Comparison of ENCODE assay signal across 7 mouse cellular contexts in the genomic region with DNA sequence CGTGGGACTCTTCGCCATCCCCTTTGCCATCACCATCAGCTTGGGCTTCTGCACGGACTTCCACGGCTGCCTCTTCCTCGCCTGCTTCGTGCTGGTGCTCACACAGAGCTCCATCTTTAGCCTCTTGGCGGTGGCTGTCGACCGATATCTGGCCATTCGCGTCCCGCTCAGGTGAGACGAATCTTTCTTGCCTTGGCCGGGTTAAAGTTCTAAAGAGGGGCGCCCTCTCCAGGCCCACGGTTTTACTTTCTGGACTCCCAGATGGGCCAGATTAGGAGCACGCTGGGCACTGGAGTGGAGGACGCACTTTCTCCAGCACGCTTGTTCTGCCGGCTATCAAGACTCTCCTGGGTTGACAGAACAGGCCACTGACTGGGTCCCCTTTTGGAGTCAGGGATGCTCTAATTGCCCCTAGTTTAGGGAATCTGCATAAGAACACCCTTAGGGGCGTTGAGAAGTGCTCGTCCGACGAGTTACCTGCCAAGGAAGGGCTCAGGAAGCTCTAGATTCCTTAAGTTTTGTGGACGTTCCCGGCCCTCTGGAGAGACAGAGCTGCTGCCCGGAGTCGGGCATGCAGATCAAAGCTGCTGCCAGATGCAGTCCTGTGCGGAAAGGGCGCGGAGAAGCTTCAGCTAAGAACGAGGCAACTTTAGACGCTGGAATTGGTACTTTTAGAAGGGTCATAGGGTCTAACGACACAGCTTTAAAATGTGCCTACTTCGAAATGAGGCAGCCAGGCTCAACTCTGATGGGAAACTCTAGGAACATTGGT. TPM values are rescaled to one million over a fixed set of nuclear protein-coding genes. Genes with fewer than 3 reads are reported as not detected.
DNase-seq lines count a peak whose midpoint lies in the region; ATAC-seq and TF ChIP-seq lines count a peak whose summit lies in the region.

No protein-coding gene starts in this region.

- peak; percentile 51 for TF ChIP-seq RAD21 in CH12.LX (IDR thresholded peaks at IDR 0.05; ENCODE audit: low read depth, low read length)

- 5% methylated on average over 35 of the region's 35 CpGs for WGBS in heart, embryonic 15.5 days

- H3K4me3 ChIP-seq in CH12.LX (replicated peaks in 1 of 3; ENCODE audit: low read depth in 2 of 3, low read length in 2 of 3, poor library complexity in 1 of 3) = peak overlapping the region; percentile 52 to 59 (median 55)
- peak overlapping the region; percentile 55 for H3K4me3 ChIP-seq in heart, embryonic 15.5 days

- DNase-seq in A20 (ENCODE audit: low read depth, low spot score) (peak; percentile 13), CH12.LX (ENCODE audit: extremely low read depth) (peak; percentile 41)
- DNase-seq in cerebellum, postnatal 10 days = peak; percentile 52 to 56
- peak; percentile 75 to 77 for DNase-seq in kidney, postnatal 25 days
- DNase-seq in urinary bladder, postnatal 25 days (ENCODE audit: low spot score) = peak; percentile 36

- ATAC-seq in heart, embryonic 15.5 days (replicated peaks; ENCODE audit: insufficient number of reproducible peaks, insufficient read depth, low FRiP score, low read depth) = no peak
- peak; percentile 22; the same call in 1 of the 2 replicates for ATAC-seq in megakaryocyte, adult 5-6 weeks (ENCODE audit: poor library complexity, severe bottlenecking)

- H3K4me1 ChIP-seq in CH12.LX (ENCODE audit: control insufficient read depth in 1 of 2, insufficient read depth in 2 of 2) = peaks cover 0 to 31% of the 10 kb centered on the region in 2 experiments; a peak in 2 of 4 replicates
- H3K4me1 ChIP-seq in heart, embryonic 15.5 days (replicated peaks) = peaks cover 14% of the 10 kb centered on the region

- no peaks in the 10 kb centered on the region for H3K79me2 ChIP-seq in CH12.LX (replicated peaks; ENCODE audit: control insufficient read depth, extremely low read depth, insufficient read depth, poor library complexity, severe bottlenecking)

- H3K9ac ChIP-seq in CH12.LX (ENCODE audit: insufficient read depth, low read depth) = no peak overlapping the region
- H3K9ac ChIP-seq in heart, embryonic 15.5 days = peak overlapping the region; percentile 46

- TF ChIP-seq CTCF in CH12.LX (conservative IDR thresholded peaks at IDR 0.05 in 1 of 2, IDR thresholded peaks at IDR 0.05 in 1 of 2; ENCODE audit: low read depth in 2 of 2, low read length in 2 of 2) = peak in 1 of 2 experiments; percentile 62; a peak in 2 of 4 replicates

- no peak for TF ChIP-seq POLR2A in CH12.LX (IDR thresholded peaks at IDR 0.05; ENCODE audit: low read depth, low read length)

- peaks cover 33% of the 10 kb centered on the region for H3K27me3 ChIP-seq in CH12.LX (replicated peaks)
- peaks cover 45% of the 10 kb centered on the region for H3K27me3 ChIP-seq in heart, embryonic 15.5 days

- H3K36me3 ChIP-seq in CH12.LX (replicated peaks in 1 of 2; ENCODE audit: control insufficient read depth in 1 of 2, insufficient read depth in 1 of 2, low read length in 1 of 2) = no peaks in the 10 kb centered on the region
- no peaks in the 10 kb centered on the region for H3K36me3 ChIP-seq in heart, embryonic 15.5 days

- dilution Hi-C loops in CH12.LX (cut with MboI; ENCODE audit: extremely low pct_ligation_motif_present, extremely low pct_unique_long_range_greater_than_20kb, low sequenced_read_pairs) = no loop called here

- H3K4me2 ChIP-seq in CH12.LX (ENCODE audit: insufficient read depth, low read depth, poor library complexity, severe bottlenecking) = peak overlapping the region; percentile 93
- peak overlapping the region; percentile 96 for H3K4me2 ChIP-seq in heart, embryonic 15.5 days

- TF ChIP-seq EP300 in CH12.LX (IDR thresholded peaks at IDR 0.05; ENCODE audit: low read length) = no peak

- in situ Hi-C loops in CH12.LX (cut with MboI; ENCODE audit: low pct_ligation_motif_present, low pct_unique_long_range_greater_than_20kb, low sequenced_read_pairs) = no loop called here

- H3K9me3 ChIP-seq in CH12.LX (replicated peaks; ENCODE audit: low read length) = peaks cover 20% of the 10 kb centered on the region
- no peaks in the 10 kb centered on the region for H3K9me3 ChIP-seq in heart, embryonic 15.5 days (replicated peaks)

- no peak overlapping the region for H3K27ac ChIP-seq in CH12.LX (ENCODE audit: insufficient read depth, low read depth)
- H3K27ac ChIP-seq in heart, embryonic 15.5 days = no peak overlapping the region

TF ChIP-seq in CH12.LX, 34 proteins besides CTCF, POLR2A, EP300 and RAD21:
- TF ChIP-seq SMC3 (IDR thresholded peaks at IDR 0.05; ENCODE audit: low read depth, low read length) (peak; percentile 72), POLR2AphosphoS2 (IDR thresholded peaks at IDR 0.05; ENCODE audit: low read depth, low read length) (no peak), NELFE (IDR thresholded peaks at IDR 0.05; ENCODE audit: low read depth, low read length) (no peak), UBTF (IDR thresholded peaks at IDR 0.05; ENCODE audit: low read depth, low read length) (no peak), SIN3A (IDR thresholded peaks at IDR 0.05; ENCODE audit: low read length) (peak; percentile 24; the same call in 1 of the 2 replicates), TBP (conservative IDR thresholded peaks at IDR 0.05; ENCODE audit: low read depth, low read length) (no peak), PAX5 (IDR thresholded peaks at IDR 0.05; ENCODE audit: low read length) (no peak), KAT2A (IDR thresholded peaks at IDR 0.05; ENCODE audit: insufficient replicate concordance, low read length) (no peak), HCFC1 (IDR thresholded peaks at IDR 0.05; ENCODE audit: low read depth, low read length) (no peak), RCOR1 (conservative IDR thresholded peaks at IDR 0.05; ENCODE audit: low read depth, low read length) (peak; percentile 66; the same call in 1 of the 2 replicates), CHD2 (IDR thresholded peaks at IDR 0.05; ENCODE audit: low read length) (no peak), JUND (conservative IDR thresholded peaks at IDR 0.05; ENCODE audit: low read depth, low read length) (no peak), GABPA (IDR thresholded peaks at IDR 0.05; ENCODE audit: insufficient replicate concordance, low read depth, low read length) (no peak), ZC3H11A (IDR thresholded peaks at IDR 0.05; ENCODE audit: low read depth, low read length) (peak; percentile 37; the same call in 1 of the 2 replicates), BHLHE40 (IDR thresholded peaks at IDR 0.05; ENCODE audit: low read depth, low read length) (peak; percentile 5; the same call in 1 of the 2 replicates), ELF1 (IDR thresholded peaks at IDR 0.05; ENCODE audit: low read depth, low read length) (no peak), MAFK (IDR thresholded peaks at IDR 0.05; ENCODE audit: insufficient replicate concordance, low read length) (no peak), ZMIZ1 (IDR thresholded peaks at IDR 0.05; ENCODE audit: low read depth, low read length) (no peak), USF1 (IDR thresholded peaks at IDR 0.05; ENCODE audit: low read depth, low read length) (no peak), E2F4 (IDR thresholded peaks at IDR 0.05; ENCODE audit: insufficient replicate concordance, low read depth, low read length) (no peak), IRF4 (IDR thresholded peaks at IDR 0.05; ENCODE audit: low read depth, low read length) (no peak), CHD1 (IDR thresholded peaks at IDR 0.05; ENCODE audit: low read depth, low read length) (no peak), MAX (IDR thresholded peaks at IDR 0.05; ENCODE audit: low read length) (peak; percentile 28; the same call in 1 of the 2 replicates), MYC (IDR thresholded peaks at IDR 0.05; ENCODE audit: low read depth, low read length) (no peak), ZKSCAN1 (IDR thresholded peaks at IDR 0.05; ENCODE audit: borderline replicate concordance, low read depth, low read length) (no peak), MAZ (IDR thresholded peaks at IDR 0.05; ENCODE audit: low read depth, low read length) (no peak; the same call in 1 of the 2 replicates), NRF1 (IDR thresholded peaks at IDR 0.05; ENCODE audit: low read depth, low read length) (no peak), USF2 (conservative IDR thresholded peaks at IDR 0.05; ENCODE audit: low read depth, low read length) (no peak), MEF2A (IDR thresholded peaks at IDR 0.05; ENCODE audit: borderline replicate concordance, low read depth, low read length) (no peak), ZNF384 (IDR thresholded peaks at IDR 0.05; ENCODE audit: low read depth, low read length) (no peak), ETS1 (conservative IDR thresholded peaks at IDR 0.05; ENCODE audit: low read depth, low read length) (no peak), JUN (IDR thresholded peaks at IDR 0.05; ENCODE audit: insufficient read depth, low read depth, low read length) (no peak), TCF12 (IDR thresholded peaks at IDR 0.05; ENCODE audit: low read depth, low read length) (peak; percentile 7; the same call in 1 of the 2 replicates), MXI1 (IDR thresholded peaks at IDR 0.05; ENCODE audit: low read depth, low read length) (peak; percentile 4; the same call in 1 of the 2 replicates)

RNA-seq across cellular contexts. Expression of a gene that starts 0.7 kb away (rescaled TPM):
- total RNA-seq in CH12.LX (2012; rRNA removed) = 0.92 and 1.7 TPM in 2 replicates
- total RNA-seq in CH12.LX (2014; rRNA removed) = 0.45 and 0.77 TPM in 2 replicates
- polyA plus RNA-seq in CH12.LX (2012; ENCODE audit: insufficient read length, low read depth) = 0.44 and 0.87 TPM in 2 replicates
- 1.0 and 1.9 TPM in 2 replicates for polyA plus RNA-seq in heart, embryonic 15.5 days (2015; fragmentation: Nextera tagmentation; extraction: Ambion mirVana)
- 18.2 and 23.1 TPM in 2 replicates for total RNA-seq in megakaryocyte, adult 5-6 weeks (2015)
- total RNA-seq in megakaryocyte, adult 5-6 weeks (2017) = 16.7 and 17.1 TPM in 2 replicates

RNA-seq across cellular contexts. Expression of a gene that starts 31.7 kb away (rescaled TPM):
- total RNA-seq in CH12.LX (2012; rRNA removed) = 38.8 and 44.2 TPM in 2 replicates
- 62.3 and 62.5 TPM in 2 replicates for total RNA-seq in CH12.LX (2014; rRNA removed)
- polyA plus RNA-seq in CH12.LX (2012; ENCODE audit: insufficient read length, low read depth) = 57.8 and 58.2 TPM in 2 replicates
- 13.8 and 15.8 TPM in 2 replicates for polyA plus RNA-seq in heart, embryonic 15.5 days (2015; fragmentation: Nextera tagmentation; extraction: Ambion mirVana)
- total RNA-seq in megakaryocyte, adult 5-6 weeks (2015) = 10.0 and 10.2 TPM in 2 replicates
- total RNA-seq in megakaryocyte, adult 5-6 weeks (2017) = 1.0 and 3.9 TPM in 2 replicates

RNA-seq across cellular contexts. Expression of a gene that starts 31.8 kb away (rescaled TPM):
- total RNA-seq in CH12.LX (2012; rRNA removed) (13.0 and 16.1 TPM in 2 replicates), CH12.LX (2014; rRNA removed) (22.6 and 27.3 TPM in 2 replicates)
- polyA plus RNA-seq in CH12.LX (2012; ENCODE audit: insufficient read length, low read depth) = 22.2 and 28.3 TPM in 2 replicates
- 19.1 and 20.7 TPM in 2 replicates for polyA plus RNA-seq in heart, embryonic 15.5 days (2015; fragmentation: Nextera tagmentation; extraction: Ambion mirVana)
- total RNA-seq in megakaryocyte, adult 5-6 weeks (2015) = 7.4 and 10.8 TPM in 2 replicates
- total RNA-seq in megakaryocyte, adult 5-6 weeks (2017) = 8.6 and 15.7 TPM in 2 replicates

Comparison
In these comparisons a context has a peak if more than half of its experiments do, and no peak if none do; other contexts are left out.
1. DNase-seq: peak in every context shown above with its lines; median percentile 76 in kidney, postnatal 25 days; 54 in cerebellum, postnatal 10 days; 41 in CH12.LX; 36 in urinary bladder, postnatal 25 days; 13 in A20.
2. RNA of a gene that starts 0.7 kb away (total RNA-seq): 16.7 to 23.1 TPM in megakaryocyte, adult 5-6 weeks; 0.45 to 1.7 TPM in CH12.LX; every median in the first group is over 4 times any median in the second.